In the genomic region with DNA sequence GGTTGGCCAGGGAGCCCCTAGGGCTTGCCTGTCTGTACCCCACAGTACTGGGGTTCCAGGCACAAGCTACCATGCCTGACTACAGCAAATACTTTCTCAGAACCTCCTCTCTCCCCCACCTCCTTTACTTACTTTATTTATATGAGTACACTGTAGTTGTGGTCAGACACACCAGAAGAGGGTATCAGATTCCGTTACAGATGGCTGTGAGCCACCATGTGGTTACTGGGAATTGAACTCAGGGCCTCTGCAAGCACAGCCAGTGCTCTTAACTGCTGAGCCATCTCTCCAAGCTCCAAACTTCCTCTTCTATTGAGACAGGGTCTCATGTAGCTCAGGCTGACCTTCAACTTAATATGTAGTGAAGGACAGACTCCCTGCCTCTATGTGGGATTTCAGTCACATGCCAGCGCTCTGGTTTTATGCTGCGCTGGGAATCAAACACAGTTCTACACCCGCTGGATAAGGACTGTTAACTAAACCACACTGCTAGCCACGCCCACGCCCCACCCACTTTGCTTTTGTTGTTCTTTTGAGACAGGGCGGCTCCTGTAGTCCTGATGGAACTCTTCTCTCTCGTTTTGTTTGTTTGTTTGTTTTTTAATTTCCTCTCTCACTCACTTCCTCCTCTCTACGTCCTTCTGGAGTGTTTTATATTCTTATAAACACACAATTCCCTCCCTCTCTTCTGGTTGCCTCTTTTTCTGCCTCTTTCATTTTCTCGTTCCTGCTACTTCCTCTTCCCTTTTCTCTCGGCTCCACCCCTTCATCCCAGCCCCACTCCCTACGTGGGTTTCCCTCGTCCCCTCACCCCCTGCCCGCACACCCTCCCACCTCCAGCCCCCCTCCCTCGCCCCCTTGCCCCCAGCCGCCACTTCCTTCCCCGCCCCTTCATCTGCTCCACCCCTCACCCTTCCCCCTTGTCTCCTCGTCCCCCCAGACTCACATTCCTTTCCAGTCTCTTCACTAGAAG, we compare ENCODE assay signal across 8 mouse cellular contexts. TPM values are rescaled to one million over a fixed set of nuclear protein-coding genes. Genes with fewer than 3 reads are reported as not detected.
DNase-seq lines count a peak whose midpoint lies in the region; ATAC-seq and TF ChIP-seq lines count a peak whose summit lies in the region.

No protein-coding gene starts in this region.

- no peak overlapping the region for H3ac ChIP-seq in myocyte (ENCODE audit: control insufficient read depth, insufficient read length)

- 4% methylated on average over 17 of the region's 18 CpGs for WGBS in cerebellum, adult 2 months
- WGBS in hindbrain, postnatal 0 days = 4% methylated on average over 17 of the region's 18 CpGs
- under 1% methylated on average over 17 of the region's 18 CpGs for WGBS in liver, embryonic 13.5 days (ENCODE audit: insufficient replicate concordance)

- peak overlapping the region; percentile 63 for H3K4me2 ChIP-seq in hindbrain, postnatal 0 days (ENCODE audit: low read depth, low read length)
- peak overlapping the region; percentile 67 for H3K4me2 ChIP-seq in liver, embryonic 13.5 days
- peak overlapping the region; percentile 68 for H3K4me2 ChIP-seq in myocyte (ENCODE audit: low read depth)

- no peak for TF ChIP-seq CTCF in cerebellum, adult 2 months (IDR thresholded peaks at IDR 0.05; ENCODE audit: borderline replicate concordance, insufficient read depth, low read depth, low read length)
- TF ChIP-seq CTCF in gastrocnemius, adult 2 months (IDR thresholded peaks at IDR 0.05) = no peak
- no peak for TF ChIP-seq CTCF in hindbrain, postnatal 0 days (IDR thresholded peaks at IDR 0.05; ENCODE audit: low read depth)

- intact Hi-C loops in gastrocnemius, adult 2 months (cut with DNase I) = no loop called here

- TF ChIP-seq POLR2A in cerebellum, adult 2 months (IDR thresholded peaks at IDR 0.05; ENCODE audit: borderline replicate concordance, insufficient read depth, low read length) = no peak
- TF ChIP-seq POLR2A in myocyte (IDR thresholded peaks at IDR 0.05; ENCODE audit: insufficient read length, low read depth) = peak; percentile 38

- ATAC-seq in hindbrain, postnatal 0 days = peak; percentile 69; the same call in 1 of the 2 replicates
- ATAC-seq in liver, embryonic 13.5 days (ENCODE audit: low read depth) = peak; percentile 59

- H3K36me3 ChIP-seq in hindbrain, postnatal 0 days (ENCODE audit: insufficient read depth, low read length) = no peaks in the 10 kb centered on the region
- no peaks in the 10 kb centered on the region for H3K36me3 ChIP-seq in liver, embryonic 13.5 days
- no peaks in the 10 kb centered on the region for H3K36me3 ChIP-seq in myocyte (ENCODE audit: control insufficient read depth, insufficient read depth)

- H3K27ac ChIP-seq in cerebellum, adult 2 months (ENCODE audit: insufficient read depth, low read length) = no peak overlapping the region
- H3K27ac ChIP-seq in gastrocnemius, adult 2 months = peak overlapping the region; percentile 81
- H3K27ac ChIP-seq in hindbrain, postnatal 0 days = peak overlapping the region; percentile 66
- H3K27ac ChIP-seq in liver, embryonic 13.5 days = peak overlapping the region; percentile 58

- no peaks in the 10 kb centered on the region for H3K4me1 ChIP-seq in cerebellum, adult 2 months (ENCODE audit: control insufficient read depth, insufficient read depth, low read length)
- no peaks in the 10 kb centered on the region for H3K4me1 ChIP-seq in hindbrain, postnatal 0 days (ENCODE audit: insufficient read depth, low read length)
- H3K4me1 ChIP-seq in liver, embryonic 13.5 days (replicated peaks) = peaks cover 33% of the 10 kb centered on the region

- H3K79me2 ChIP-seq in myocyte (ENCODE audit: control insufficient read depth, insufficient read depth) = no peaks in the 10 kb centered on the region

- H3K9ac ChIP-seq in hindbrain, postnatal 0 days (replicated peaks; ENCODE audit: low read length) = peak overlapping the region; percentile 35; the same call in 1 of the 2 replicates
- peak overlapping the region; percentile 53; the same call in 1 of the 2 replicates for H3K9ac ChIP-seq in liver, embryonic 13.5 days

- no peaks in the 10 kb centered on the region for H3K27me3 ChIP-seq in cerebellum, adult 2 months (ENCODE audit: control insufficient read depth, insufficient read depth, low read length)
- no peaks in the 10 kb centered on the region for H3K27me3 ChIP-seq in hindbrain, postnatal 0 days (ENCODE audit: insufficient read depth, low read length)
- no peaks in the 10 kb centered on the region for H3K27me3 ChIP-seq in liver, embryonic 13.5 days
- H3K27me3 ChIP-seq in myocyte (ENCODE audit: control insufficient read depth, insufficient read depth, insufficient read length) = no peaks in the 10 kb centered on the region

- H3K9me3 ChIP-seq in hindbrain, postnatal 0 days (ENCODE audit: low read length) = no peaks in the 10 kb centered on the region
- H3K9me3 ChIP-seq in liver, embryonic 13.5 days (replicated peaks) = no peaks in the 10 kb centered on the region

- no peak for DNase-seq in cerebellum, adult 2 months
- no peak for DNase-seq in cerebellum, adult 11-12 months
- DNase-seq in adrenal gland, postnatal 36 days = peak; percentile 86 to 89
- DNase-seq in gastrocnemius, adult 2 months = peak; percentile 81
- DNase-seq in hindbrain, postnatal 0 days (ENCODE audit: low spot score) = peak; percentile 46
- DNase-seq in liver, embryonic 13.5 days = peak; percentile 77
- DNase-seq in thymus, postnatal 4 days = peak; percentile 96

- H3K4me3 ChIP-seq in cerebellum, adult 2 months (replicated peaks; ENCODE audit: insufficient read depth, low read depth, low read length) = peak overlapping the region; percentile 26
- peak overlapping the region; percentile 73 for H3K4me3 ChIP-seq in gastrocnemius, adult 2 months
- peak overlapping the region; percentile 38 for H3K4me3 ChIP-seq in hindbrain, postnatal 0 days (ENCODE audit: low read length)
- peak overlapping the region; percentile 55 for H3K4me3 ChIP-seq in liver, embryonic 13.5 days (replicated peaks)
- peak overlapping the region; percentile 29 for H3K4me3 ChIP-seq in myocyte

TF ChIP-seq in myocyte, 11 proteins besides CTCF, POLR2A, EP300 and RAD21 (continues in another document):
- TF ChIP-seq POLR2AphosphoS2 (IDR thresholded peaks at IDR 0.05; ENCODE audit: insufficient read length, low read depth) (no peak), E2F4 (IDR thresholded peaks at IDR 0.05; ENCODE audit: insufficient read depth) (no peak), MYOG (IDR thresholded peaks at IDR 0.05; ENCODE audit: control insufficient read depth in 1 of 3, insufficient read depth in 1 of 3, insufficient read length in 2 of 3, low read depth in 2 of 3) (no peak), TCF12 (IDR thresholded peaks at IDR 0.05; ENCODE audit: insufficient read depth, poor library complexity, severe bottlenecking) (no peak), CEBPB (IDR thresholded peaks at IDR 0.05; ENCODE audit: insufficient read depth, poor library complexity, severe bottlenecking) (no peak), USF1 (IDR thresholded peaks at IDR 0.05; ENCODE audit: low read depth) (no peak), TCF3 (IDR thresholded peaks at IDR 0.05; ENCODE audit: insufficient read length, low read depth) (no peak), REST (IDR thresholded peaks at IDR 0.05; ENCODE audit: insufficient read depth, insufficient read length) (no peak), MYOD1 (IDR thresholded peaks at IDR 0.05; ENCODE audit: control insufficient read depth in 1 of 3, insufficient read length in 2 of 3, low read depth in 2 of 3) (no peak)

RNA-seq across cellular contexts. Expression of a gene that starts 2.3 kb away (rescaled TPM):
- 2.8 and 3.2 TPM in 2 replicates for polyA plus RNA-seq in cerebellum, adult 2 months (2012; rRNA removed)
- 1 to 10 TPM; 4.4 to 4.8 TPM for total RNA-seq in adrenal gland, postnatal 36 days (2021)
- 1 to 10 TPM in 1 of 2 experiments, under 1 TPM in 1; 0.67 to 1.2 TPM for total RNA-seq in gastrocnemius, adult 2 months (2021)
- 10.8 and 25.0 TPM in 2 replicates for total RNA-seq in hindbrain, postnatal 0 days (2014; rRNA removed)
- 8.0 and 8.7 TPM in 2 replicates for polyA plus RNA-seq in hindbrain, postnatal 0 days (2015; fragmentation: Nextera tagmentation; extraction: Ambion mirVana)
- 21.6 and 29.0 TPM in 2 replicates for polyA plus RNA-seq in liver, embryonic 13.5 days (2015; fragmentation: Nextera tagmentation; extraction: Ambion mirVana)
- 4.3 TPM for polyA plus RNA-seq in myocyte (2012; fragmentation: generic; extraction: Trizol)

RNA-seq across cellular contexts. Expression of a gene that starts 8.3 kb away (rescaled TPM):
- polyA plus RNA-seq in cerebellum, adult 2 months (2012; rRNA removed) = 0.34 and 0.38 TPM in 2 replicates
- 1 to 10 TPM in 1 of 2 experiments, under 1 TPM in 1; 0.89 to 6.6 TPM for total RNA-seq in adrenal gland, postnatal 36 days (2021)
- total RNA-seq in gastrocnemius, adult 2 months (2021) = not detected
- 1.6 TPM in 1 of 2 replicates, not detected in the other for total RNA-seq in hindbrain, postnatal 0 days (2014; rRNA removed)
- polyA plus RNA-seq in hindbrain, postnatal 0 days (2015; fragmentation: Nextera tagmentation; extraction: Ambion mirVana) = 1.2 and 1.8 TPM in 2 replicates
- 0.53 and 0.80 TPM in 2 replicates for polyA plus RNA-seq in liver, embryonic 13.5 days (2015; fragmentation: Nextera tagmentation; extraction: Ambion mirVana)
- polyA plus RNA-seq in myocyte (2012; fragmentation: generic; extraction: Trizol) = 0.05 TPM

RNA-seq across cellular contexts. Expression of a gene that starts 10.1 kb away (rescaled TPM):
- 2.1 and 4.1 TPM in 2 replicates for polyA plus RNA-seq in cerebellum, adult 2 months (2012; rRNA removed)
- total RNA-seq in adrenal gland, postnatal 36 days (2021) = 1 to 10 TPM; 3.8 to 4.4 TPM
- under 1 TPM in 1 of 2 experiments, not detected in 1; 0.75 TPM for total RNA-seq in gastrocnemius, adult 2 months (2021)
- total RNA-seq in hindbrain, postnatal 0 days (2014; rRNA removed) = 0.21 and 2.4 TPM in 2 replicates
- polyA plus RNA-seq in hindbrain, postnatal 0 days (2015; fragmentation: Nextera tagmentation; extraction: Ambion mirVana) = 9.5 and 10.9 TPM in 2 replicates
- 17.4 and 18.5 TPM in 2 replicates for polyA plus RNA-seq in liver, embryonic 13.5 days (2015; fragmentation: Nextera tagmentation; extraction: Ambion mirVana)
- polyA plus RNA-seq in myocyte (2012; fragmentation: generic; extraction: Trizol) = not detected

RNA-seq across cellular contexts. Expression of a gene that starts 15.9 kb away (rescaled TPM):
- polyA plus RNA-seq in cerebellum, adult 2 months (2012; rRNA removed) = not detected in 2 replicates
- under 1 TPM; 0.23 to 0.36 TPM for total RNA-seq in adrenal gland, postnatal 36 days (2021)
- total RNA-seq in gastrocnemius, adult 2 months (2021) = not detected
- total RNA-seq in hindbrain, postnatal 0 days (2014; rRNA removed) = 0.18 and 0.52 TPM in 2 replicates
- polyA plus RNA-seq in hindbrain, postnatal 0 days (2015; fragmentation: Nextera tagmentation; extraction: Ambion mirVana) = 0.09 TPM in 1 of 2 replicates, not detected in the other
- 0.25 and 0.35 TPM in 2 replicates for polyA plus RNA-seq in liver, embryonic 13.5 days (2015; fragmentation: Nextera tagmentation; extraction: Ambion mirVana)
- 0.05 TPM for polyA plus RNA-seq in myocyte (2012; fragmentation: generic; extraction: Trizol)

RNA-seq across cellular contexts. Expression of a gene that starts 19.2 kb away (rescaled TPM):
- 0.11 and 0.13 TPM in 2 replicates for polyA plus RNA-seq in cerebellum, adult 2 months (2012; rRNA removed)
- under 1 TPM; 0.36 to 0.40 TPM for total RNA-seq in adrenal gland, postnatal 36 days (2021)
- under 1 TPM in 1 of 2 experiments, not detected in 1; 0.41 TPM for total RNA-seq in gastrocnemius, adult 2 months (2021)
- 0.47 TPM in 1 of 2 replicates, not detected in the other for total RNA-seq in hindbrain, postnatal 0 days (2014; rRNA removed)
- 0.85 and 1.3 TPM in 2 replicates for polyA plus RNA-seq in hindbrain, postnatal 0 days (2015; fragmentation: Nextera tagmentation; extraction: Ambion mirVana)
- polyA plus RNA-seq in liver, embryonic 13.5 days (2015; fragmentation: Nextera tagmentation; extraction: Ambion mirVana) = 0.07 and 0.10 TPM in 2 replicates
- polyA plus RNA-seq in myocyte (2012; fragmentation: generic; extraction: Trizol) = 0.26 TPM

Comparison
In these comparisons a context has a peak if more than half of its experiments do, and no peak if none do; other contexts are left out.
1. DNase-seq: peak in adrenal gland, postnatal 36 days (2 of 2), gastrocnemius, adult 2 months (single experiment), hindbrain, postnatal 0 days (single experiment), liver, embryonic 13.5 days (single experiment) and thymus, postnatal 4 days (single experiment); none in cerebellum, adult 2 months (0 of 2) and cerebellum, adult 11-12 months (single experiment).
2. Peak in every context shown above with its lines, with median percentiles within 50 percentile points of each other: H3K4me3 ChIP-seq and H3K4me2 ChIP-seq.